Mouse (Mus musculus) embryonic fibroblast, embryonic 13.5 days (primary cell): ENCODE measurements around the gene Ttf1. TPM values are rescaled to one million over a fixed set of nuclear protein-coding genes. Genes with fewer than 3 reads are reported as not detected.
"Not testable (repeated sequence)": the region's sequence is repeated elsewhere in the genome, so short reads cannot be mapped to it uniquely, and the experiment has no call there.

Experiments
- H3K27ac ChIP-seq: 2 replicates; pipeline ENCODE4 v1.5.1; 2012; ENCODE audit warnings: low read length, control low read depth, inconsistent platforms; ENCODE audit not compliant: insufficient read depth
- H3K4me1 ChIP-seq: 2 replicates; pipeline ENCODE4 v1.6.1; 2011; ENCODE audit warnings: low read length; ENCODE audit not compliant: control insufficient read depth, insufficient read depth
- H3K4me3 ChIP-seq: 2 replicates; pipeline ENCODE4 v1.5.1; 2011; ENCODE audit warnings: mild to moderate bottlenecking, control low read depth, low read length; ENCODE audit not compliant: insufficient read depth
- CTCF ChIP-seq: IDR thresholded peaks from 2 replicates; pipeline ENCODE4 v1.5.1; 2011; ENCODE audit warnings: mild to moderate bottlenecking, control low read depth, low read length, moderate library complexity, borderline replicate concordance; ENCODE audit not compliant: insufficient read depth
- POLR2A ChIP-seq: IDR thresholded peaks from 2 replicates; pipeline ENCODE4 v1.6.1; 2011; ENCODE audit warnings: low read depth, mild to moderate bottlenecking, control low read depth, low read length, moderate library complexity
- polyA plus RNA-seq: library from polyadenylated mRNA; stranded (reverse); fragments of >200 nt; gene quantifications from 2 replicates; pipeline ENCODE4 v1.2.4, GENCODE M21; 2011; ENCODE audit warnings: low read depth; ENCODE audit not compliant: missing spikeins, insufficient read length

Ttf1 gene
- polyA plus RNA-seq, 1 experiment, result 14.1 TPM

DNA sequence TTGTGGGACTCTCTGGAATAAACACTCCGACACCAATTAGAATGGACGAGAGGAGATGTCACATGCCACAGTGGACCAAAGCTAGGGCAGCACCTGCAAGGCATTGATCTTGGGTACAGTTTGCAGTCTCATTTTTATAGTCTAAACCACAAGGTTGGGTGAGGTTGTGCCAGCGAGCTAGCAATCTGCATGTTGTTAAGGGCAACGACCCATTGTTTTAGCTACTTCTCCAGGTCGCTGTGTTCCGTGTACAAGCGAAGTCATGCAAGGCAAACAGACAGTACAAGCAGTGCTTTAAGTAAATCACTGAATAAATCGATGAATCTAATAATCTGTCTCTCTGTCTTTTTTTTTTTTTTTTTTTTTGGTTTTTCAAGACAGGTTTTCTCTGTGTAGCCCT is 35.6 kb downstream of the Ttf1 start:
- Histone ChIP-seq H3K4me3 (no peak overlapping the region), H3K4me1 (no peaks in the 10 kb centered on the region), H3K27ac (no peak overlapping the region)
- no peak for TF ChIP-seq POLR2A
- TF ChIP-seq CTCF, result no peak

DNA sequence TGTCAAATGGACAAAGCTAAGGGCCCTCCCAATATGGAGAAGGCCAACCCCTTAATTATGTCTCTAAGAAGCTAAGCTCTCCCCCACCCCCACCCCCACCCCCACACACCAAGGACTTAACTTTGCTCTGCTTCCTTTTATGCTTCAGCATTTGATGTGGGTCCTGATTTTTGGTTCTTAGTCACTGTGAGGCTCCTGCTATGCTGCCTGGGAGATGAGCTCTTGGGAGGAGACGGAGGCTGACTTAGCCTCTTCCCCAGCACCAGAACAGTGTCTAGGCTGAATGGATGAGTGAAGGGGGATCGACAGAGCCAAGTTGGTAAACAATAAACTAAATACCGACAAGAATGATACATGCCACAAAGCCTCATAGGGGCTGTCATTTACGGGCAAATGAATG is 36.7 kb downstream of the Ttf1 start:
- H3K4me3 ChIP-seq, result no peak overlapping the region
- H3K4me1 ChIP-seq, result no peaks in the 10 kb centered on the region
- H3K27ac ChIP-seq, result no peak overlapping the region
- TF ChIP-seq CTCF (no peak), POLR2A (no peak)

DNA sequence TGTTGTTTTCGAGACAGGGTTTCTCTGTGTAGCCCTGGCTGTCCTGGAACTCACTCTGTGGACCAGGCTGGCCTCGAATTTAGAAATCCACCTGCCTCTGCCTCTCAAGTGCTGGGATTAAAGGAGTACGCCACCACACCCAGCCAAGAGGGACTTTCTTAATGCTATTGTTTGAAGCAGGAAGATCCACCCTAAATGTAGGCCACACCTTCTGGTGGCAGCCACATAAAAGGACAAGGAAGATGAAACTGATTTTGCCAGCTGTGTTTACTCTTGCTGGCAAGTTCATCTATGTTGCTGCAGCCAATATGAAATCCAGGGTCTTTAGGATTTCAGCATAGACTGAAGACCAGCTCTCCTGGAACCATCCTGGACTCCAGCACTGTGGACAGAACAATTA is 37.4 kb downstream of the Ttf1 start:
- H3K4me3 ChIP-seq, result no peak overlapping the region
- TF ChIP-seq POLR2A (no peak), CTCF (no peak)
- H3K27ac ChIP-seq, result no peak overlapping the region
- H3K4me1 ChIP-seq, result no peaks in the 10 kb centered on the region

DNA sequence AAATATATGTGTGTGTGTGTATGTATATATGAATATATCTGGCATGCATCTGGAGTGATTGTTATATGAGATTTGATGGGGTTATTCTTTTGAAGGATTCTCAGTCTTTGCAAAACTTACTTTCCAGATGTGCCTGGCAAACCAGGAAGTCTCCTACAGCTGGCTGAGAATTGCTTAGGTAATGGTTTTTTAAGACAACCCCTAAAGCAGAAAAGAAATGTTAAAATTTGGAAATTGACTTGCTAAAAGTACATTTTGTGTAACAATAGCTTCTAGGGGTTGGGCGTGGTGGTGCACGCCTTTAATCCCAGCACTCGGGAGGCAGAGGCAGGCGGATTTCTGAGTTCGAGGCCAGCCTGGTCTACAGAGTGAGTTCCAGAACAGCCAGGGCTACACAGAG is 37.9 kb downstream of the Ttf1 start:
- H3K27ac ChIP-seq, H3K4me3 ChIP-seq, H3K4me1 ChIP-seq: not testable (repeated sequence)

DNA sequence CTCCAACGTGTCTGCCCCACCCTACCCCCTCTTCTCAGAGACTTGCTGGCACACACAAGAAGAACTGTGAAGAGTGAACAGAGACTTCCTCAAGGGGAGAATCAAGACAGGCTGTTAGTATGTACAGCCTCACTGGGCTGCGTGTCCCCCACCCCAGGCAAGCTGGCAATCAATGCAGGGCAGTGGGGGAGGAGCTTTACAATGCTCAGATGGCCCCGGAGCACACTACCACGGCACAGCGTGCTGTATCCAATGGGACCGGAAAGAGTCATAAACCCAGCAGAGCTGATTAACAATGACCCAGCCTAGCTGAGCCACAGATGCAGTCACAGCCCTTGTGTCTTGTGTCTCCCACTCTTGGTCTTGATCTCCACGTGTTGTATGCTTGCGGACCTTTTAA is 38.7 kb downstream of the Ttf1 start:
- Histone ChIP-seq H3K4me1 (no peaks in the 10 kb centered on the region), H3K27ac (no peak overlapping the region), H3K4me3 (no peak overlapping the region)
- no peak for TF ChIP-seq POLR2A
- no peak for TF ChIP-seq CTCF

DNA sequence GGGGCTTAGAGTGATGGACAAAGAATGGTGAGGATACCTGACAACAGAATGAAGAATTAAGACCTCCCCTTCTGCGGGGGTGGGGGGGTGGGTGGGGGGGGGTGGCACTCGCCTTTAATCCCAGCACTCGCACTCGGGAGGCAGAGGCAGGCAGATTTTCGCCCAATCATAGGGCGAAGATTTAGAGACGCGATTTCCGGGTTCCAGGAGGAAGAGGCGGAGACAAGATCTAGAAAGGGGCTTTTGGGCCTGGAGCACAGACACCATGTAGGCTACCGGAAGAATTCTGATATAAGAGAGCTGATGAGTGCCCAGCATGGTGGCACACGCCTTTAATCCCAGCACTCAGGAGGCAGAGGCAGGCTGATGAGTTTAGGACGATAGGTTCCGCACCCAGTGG is 39.6 kb downstream of the Ttf1 start:
- TF ChIP-seq POLR2A, result no peak
- TF ChIP-seq CTCF, result no peak
- Histone ChIP-seq H3K27ac (no peak overlapping the region), H3K4me3 (no peak overlapping the region), H3K4me1 (no peaks in the 10 kb centered on the region)

DNA sequence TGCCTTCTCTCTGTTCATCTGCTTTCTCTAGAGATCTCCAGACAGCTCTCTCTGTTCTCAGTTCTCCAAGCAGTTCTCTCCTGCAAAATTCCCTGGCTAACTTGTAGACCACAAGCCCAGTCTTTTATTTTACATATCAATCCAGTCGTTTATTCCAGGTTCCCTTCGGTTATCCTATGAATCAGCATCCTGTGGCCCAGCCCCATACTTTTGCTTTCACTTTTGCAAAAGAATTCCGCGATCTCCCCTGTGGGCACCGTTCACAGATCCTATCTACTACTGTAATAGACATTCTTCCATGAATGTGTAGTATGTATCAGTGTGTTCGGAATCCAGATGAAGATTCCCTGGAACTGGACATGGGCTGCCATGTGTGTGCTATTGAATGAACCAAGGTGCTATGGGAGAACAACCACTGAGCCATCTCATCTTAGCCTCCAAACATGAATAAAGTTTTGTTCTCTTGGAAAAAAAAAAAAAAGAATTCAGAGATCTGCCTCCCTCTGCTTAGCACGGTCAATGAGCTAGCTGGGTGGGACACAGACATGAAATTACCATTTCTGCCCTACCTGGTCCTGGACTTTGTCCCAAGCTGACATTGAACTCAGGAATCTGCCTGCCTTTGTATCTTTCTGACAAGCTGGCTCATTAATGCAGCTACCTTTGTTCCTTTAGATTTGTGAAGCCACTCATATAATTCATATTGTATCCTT is 40.9 kb downstream of the Ttf1 start:
- H3K27ac ChIP-seq, result peak overlapping the region; percentile 87
- H3K4me1 ChIP-seq, result no peaks in the 10 kb centered on the region
- TF ChIP-seq POLR2A (no peak), CTCF (no peak)
- peak overlapping the region; percentile 2; the same call in 1 of the 2 replicates for H3K4me3 ChIP-seq

DNA sequence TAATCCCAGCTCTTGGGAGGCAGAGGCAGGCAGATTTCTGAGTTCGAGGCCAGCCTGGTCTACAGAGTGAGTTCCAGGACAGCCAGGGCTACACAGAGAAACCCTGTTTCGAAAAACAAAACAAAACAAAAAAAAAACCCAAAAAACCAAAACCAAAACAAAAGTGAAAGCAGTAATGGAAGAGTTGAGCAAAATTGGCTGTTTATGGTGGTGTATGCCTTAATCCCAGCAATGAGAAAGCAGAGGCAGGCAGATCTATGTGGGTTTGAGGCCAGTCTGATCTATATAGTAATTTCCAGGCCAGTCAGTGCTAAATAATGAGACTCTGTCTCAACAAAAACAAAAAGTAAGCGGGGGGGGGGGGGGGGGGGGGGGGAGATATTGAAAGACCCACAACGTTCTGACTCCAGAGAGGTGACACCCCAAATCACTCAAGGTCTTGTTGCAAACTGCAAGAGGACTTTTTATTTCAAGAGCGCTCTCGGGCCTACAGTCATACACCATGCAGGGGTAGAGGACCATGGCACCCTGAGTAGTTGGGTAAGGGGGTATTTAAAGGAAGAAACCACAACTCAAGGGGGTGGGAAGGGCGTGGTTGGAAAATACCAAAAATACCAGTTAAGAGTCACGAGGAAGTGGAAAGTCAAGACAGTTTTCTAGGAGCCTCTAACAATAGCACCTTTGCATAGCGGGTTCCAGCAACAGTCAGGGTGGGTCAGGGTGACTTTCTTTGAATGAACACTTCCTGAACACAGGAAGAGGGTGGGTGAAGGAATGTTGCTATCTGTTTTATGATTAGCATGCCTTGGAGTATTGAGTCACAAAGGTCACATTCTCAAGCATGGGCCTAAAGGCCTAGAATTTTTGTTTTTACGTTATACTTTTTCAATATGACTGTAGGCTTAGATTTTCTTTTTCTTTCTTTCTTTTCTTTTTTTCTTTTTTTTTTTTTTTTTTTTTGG is 42.6 kb downstream of the Ttf1 start:
- H3K27ac ChIP-seq, H3K4me1 ChIP-seq, H3K4me3 ChIP-seq: not testable (repeated sequence)

DNA sequence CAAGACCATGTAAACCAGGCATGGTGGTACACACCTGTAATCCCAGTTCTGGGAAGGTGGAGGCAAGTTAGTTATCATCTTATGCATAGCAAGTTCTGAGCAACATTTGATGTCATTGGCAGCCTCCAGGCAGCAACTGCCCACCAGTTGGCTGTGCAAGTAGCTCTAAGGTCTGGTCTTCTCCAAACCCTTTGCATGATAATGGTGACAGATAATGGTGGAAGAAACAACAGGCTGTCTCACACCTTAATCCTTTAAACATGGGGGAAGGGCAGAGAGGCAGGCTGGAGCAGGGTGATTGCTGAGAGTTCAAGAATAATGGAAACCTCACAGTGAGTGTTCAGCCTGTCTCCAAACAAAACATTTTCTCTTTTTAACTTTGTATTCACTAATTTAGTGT is 60.9 kb downstream of the Ttf1 start:
- 0 out of 2 replicates have a peak, but pooled peaks cover 4% of the 10 kb centered on the region for H3K4me1 ChIP-seq
- TF ChIP-seq POLR2A (no peak), CTCF (no peak)
- no peak overlapping the region for H3K4me3 ChIP-seq
- no peak overlapping the region for H3K27ac ChIP-seq

DNA sequence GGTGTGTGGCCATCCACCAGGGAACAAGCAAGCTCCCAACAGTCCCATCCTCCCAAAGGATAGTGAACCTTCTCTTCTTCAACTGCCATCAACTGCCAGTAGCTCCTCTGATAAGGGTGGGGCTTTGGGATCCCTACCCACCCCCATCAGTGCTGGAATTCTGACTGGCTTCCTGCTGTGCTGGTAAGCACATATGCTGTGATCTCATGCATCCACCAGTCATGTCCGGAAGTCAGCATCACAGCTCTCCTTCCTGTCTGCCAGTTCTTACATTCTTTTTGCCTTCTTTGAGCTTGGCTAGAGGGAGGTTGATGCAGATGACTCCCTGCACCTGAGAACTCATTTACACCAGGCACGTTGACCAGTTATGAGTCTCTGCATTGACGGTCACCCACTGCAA is 62.4 kb downstream of the Ttf1 start:
- TF ChIP-seq POLR2A (no peak), CTCF (no peak)
- H3K4me1 ChIP-seq, result 0 out of 2 replicates have a peak, but pooled peaks cover 7% of the 10 kb centered on the region
- H3K27ac ChIP-seq, result no peak overlapping the region

More for the DNA sequence above, 62.4 kb downstream of the Ttf1 start:
- no peak overlapping the region for H3K4me3 ChIP-seq
